Mouse (Mus musculus) activated CD4-positive, CD25-positive, alpha-beta regulatory T cell, adult 9 weeks (primary cell): Measurements from ENCODE around the gene Gm436. TPM values are rescaled to one million over a fixed set of nuclear protein-coding genes. Genes with fewer than 3 reads are reported as not detected.

ENCODE experiments used
- polyA plus RNA-seq: library from polyadenylated mRNA; unstranded; fragments of 100-300 nt; shearing (Covaris generic); gene quantifications from one replicate; pipeline ENCODE4 v1.2.1, GENCODE M21; 2017

The Gm436 gene
- polyA plus RNA-seq, result not detected

DNA sequence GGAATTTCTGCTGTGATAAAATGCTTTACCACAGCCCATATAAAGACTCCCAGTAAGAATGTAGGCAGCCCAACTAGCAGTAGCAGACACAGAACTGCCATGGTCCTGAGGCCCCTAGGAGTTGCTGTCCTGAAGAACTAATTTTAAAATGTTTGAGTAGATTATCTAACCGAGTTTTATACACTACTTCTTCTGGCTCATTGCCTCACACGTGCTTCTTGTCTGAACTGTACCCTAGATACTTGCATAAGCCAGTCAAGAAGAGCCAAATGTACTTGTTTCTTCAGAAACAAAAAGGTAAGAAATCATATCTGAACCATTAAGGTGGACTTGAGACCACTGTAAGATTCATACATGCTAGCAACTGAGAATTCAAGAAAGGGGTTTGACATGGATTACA is at the start of gene Gm436:
Gene Gm436 (minus strand): TSS at position 101 of the 400 bp plus-strand sequence.

DNA sequence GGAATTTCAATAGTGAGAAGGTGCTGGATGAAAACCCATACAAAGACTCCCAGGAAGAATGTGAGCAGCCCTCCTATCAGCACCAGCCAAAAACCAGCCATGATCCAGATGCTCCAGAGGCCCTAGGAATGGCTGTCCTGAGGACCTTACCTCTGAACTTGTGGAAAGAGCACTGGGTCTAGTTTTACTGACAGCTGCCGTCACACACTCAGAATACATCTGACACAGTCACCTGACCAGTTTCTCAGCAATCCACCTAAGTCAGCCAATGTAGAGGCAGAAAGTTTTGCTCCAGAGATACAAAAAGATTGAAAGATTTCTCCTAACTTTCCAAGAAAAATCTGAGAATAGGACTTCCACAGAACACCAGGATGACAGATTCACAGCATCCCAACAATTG is 35.1 kb upstream of the Gm436 start, which contains the start of gene Gm13178:
Gene Gm13178 (minus strand): TSS at position 101 of the 400 bp plus-strand sequence.

Other genes with a start within 250 kb of the Gm436 start
- gene 1700012P22Rik, start 247.6 kb downstream of the Gm436 start, polyA plus RNA-seq, result not detected
- gene Gm9944, start 233.1 kb downstream of the Gm436 start, polyA plus RNA-seq, result not detected
- not detected for gene Aadacl3, start 222.6 kb downstream of the Gm436 start, polyA plus RNA-seq
- gene 9430007A20Rik, start 166.5 kb downstream of the Gm436 start, polyA plus RNA-seq, result not detected
- not detected for gene Gm13124, start 121.2 kb downstream of the Gm436 start, polyA plus RNA-seq
- gene Aadacl4, start 72.7 kb downstream of the Gm436 start, polyA plus RNA-seq, result not detected
- not detected for gene Gm13178, start 35.0 kb upstream of the Gm436 start, polyA plus RNA-seq
- not detected for gene Gm438, start 100.2 kb upstream of the Gm436 start, polyA plus RNA-seq
- gene Dhrs3, start 206.5 kb upstream of the Gm436 start, polyA plus RNA-seq, result 20.5 TPM